Mouse (Mus musculus): ENCODE measurements at regions not wholly inside any gene's neighbourhood (a gene's known extent, or its start where the extent isn't known, plus 50 kb on each side); places are given as distances from the start of the nearest gene placed in this dataset.

DNA sequence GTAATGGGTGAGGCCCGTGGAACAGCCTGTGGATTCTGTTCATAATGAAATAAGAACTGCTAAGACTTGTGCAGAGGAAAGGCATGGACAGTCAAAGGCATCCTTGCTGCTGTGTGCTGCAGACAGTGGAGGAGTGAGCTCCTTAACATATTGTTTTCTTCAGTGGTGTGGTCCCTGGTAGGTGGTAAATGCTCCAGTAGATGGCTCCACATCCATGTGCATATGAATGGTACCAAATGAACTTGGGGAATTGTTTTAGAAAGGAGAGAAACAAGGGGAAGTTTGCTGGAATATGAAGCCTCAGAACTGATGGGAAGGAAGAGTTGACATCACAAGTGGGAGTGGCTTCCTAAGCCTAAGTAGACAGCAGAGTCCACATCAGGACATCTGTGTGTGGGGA lies 108.1 kb upstream of the Nmur2 start:
- Histone ChIP-seq H3K27me3 (replicated peaks) (no peaks in the 10 kb centered on the region), H3K9ac (no peak overlapping the region), H3K27ac (no peak overlapping the region), H3K36me3 (no peaks in the 10 kb centered on the region), H3K4me3 (replicated peaks) (no peak overlapping the region), H3K9me3 (no peaks in the 10 kb centered on the region), H3K4me2 (no peak overlapping the region), H3K4me1 (no peaks in the 10 kb centered on the region)
- 60% methylated on average over 1 of the region's 1 CpGs for WGBS
- ATAC-seq (ENCODE audit: insufficient read depth, low FRiP score, low read depth): no peak

DNA sequence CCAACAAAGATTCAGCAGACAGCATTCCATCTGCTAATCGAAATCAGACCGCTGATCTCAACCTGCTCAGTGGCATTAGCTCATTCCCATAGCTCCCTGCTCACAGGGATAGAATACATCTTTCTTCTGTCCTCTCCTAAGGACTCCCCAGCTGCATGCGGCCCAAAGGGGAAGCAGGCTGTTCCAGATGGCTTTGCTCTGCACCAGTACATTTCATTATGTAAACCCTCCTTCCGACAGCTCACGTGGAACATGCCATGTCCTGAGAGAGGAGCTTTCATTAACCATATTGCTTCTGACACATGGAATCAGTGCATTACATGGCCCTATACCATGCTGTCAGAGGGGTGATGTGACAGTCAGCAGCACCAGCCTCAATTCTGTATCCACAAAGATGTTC lies 105.9 kb upstream of the Nmur2 start:
- Histone ChIP-seq H3K27ac (no peak overlapping the region), H3K36me3 (no peaks in the 10 kb centered on the region), H3K4me2 (no peak overlapping the region), H3K4me3 (replicated peaks) (no peak overlapping the region), H3K4me1 (no peaks in the 10 kb centered on the region), H3K9me3 (no peaks in the 10 kb centered on the region), H3K27me3 (replicated peaks) (no peaks in the 10 kb centered on the region), H3K9ac (no peak overlapping the region)
- no peak for ATAC-seq (ENCODE audit: insufficient read depth, low FRiP score, low read depth)
- 35% methylated on average over 5 of the region's 5 CpGs for WGBS

DNA sequence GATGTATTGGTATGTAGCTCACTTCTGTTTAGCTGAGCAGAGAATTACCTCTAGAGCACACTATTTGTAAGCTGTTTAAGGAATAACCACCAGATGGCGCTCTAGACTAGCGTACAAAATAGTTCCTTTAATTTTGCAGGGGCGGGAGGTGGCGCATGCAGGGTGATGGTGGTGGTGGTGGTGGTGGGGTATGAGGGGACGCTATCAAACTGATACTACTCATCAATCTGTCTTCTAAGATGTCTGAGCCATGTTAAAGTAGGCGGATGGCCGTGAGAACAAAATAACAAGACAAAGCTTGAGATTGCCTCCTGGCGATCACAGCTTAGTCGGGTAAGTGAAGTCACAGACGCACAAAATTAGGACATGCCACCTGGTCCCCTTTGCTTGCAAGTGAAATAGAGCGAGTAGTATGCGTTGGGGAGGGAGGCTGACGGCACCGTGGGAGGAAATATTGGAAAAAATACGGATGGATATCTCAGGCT lies 90.6 kb upstream of the Nmur2 start:
- no peak overlapping the region for H3K4me2 ChIP-seq
- WGBS: 28% methylated on average over 15 of the region's 15 CpGs
- H3K27ac ChIP-seq: no peak overlapping the region
- no peaks in the 10 kb centered on the region for H3K36me3 ChIP-seq
- H3K9me3 ChIP-seq: no peaks in the 10 kb centered on the region
- no peak overlapping the region for H3K9ac ChIP-seq
- no peak for ATAC-seq (ENCODE audit: insufficient read depth, low FRiP score, low read depth)
- no peak overlapping the region for H3K4me3 ChIP-seq (replicated peaks)
- no peaks in the 10 kb centered on the region for H3K4me1 ChIP-seq
- H3K27me3 ChIP-seq (replicated peaks): no peaks in the 10 kb centered on the region

DNA sequence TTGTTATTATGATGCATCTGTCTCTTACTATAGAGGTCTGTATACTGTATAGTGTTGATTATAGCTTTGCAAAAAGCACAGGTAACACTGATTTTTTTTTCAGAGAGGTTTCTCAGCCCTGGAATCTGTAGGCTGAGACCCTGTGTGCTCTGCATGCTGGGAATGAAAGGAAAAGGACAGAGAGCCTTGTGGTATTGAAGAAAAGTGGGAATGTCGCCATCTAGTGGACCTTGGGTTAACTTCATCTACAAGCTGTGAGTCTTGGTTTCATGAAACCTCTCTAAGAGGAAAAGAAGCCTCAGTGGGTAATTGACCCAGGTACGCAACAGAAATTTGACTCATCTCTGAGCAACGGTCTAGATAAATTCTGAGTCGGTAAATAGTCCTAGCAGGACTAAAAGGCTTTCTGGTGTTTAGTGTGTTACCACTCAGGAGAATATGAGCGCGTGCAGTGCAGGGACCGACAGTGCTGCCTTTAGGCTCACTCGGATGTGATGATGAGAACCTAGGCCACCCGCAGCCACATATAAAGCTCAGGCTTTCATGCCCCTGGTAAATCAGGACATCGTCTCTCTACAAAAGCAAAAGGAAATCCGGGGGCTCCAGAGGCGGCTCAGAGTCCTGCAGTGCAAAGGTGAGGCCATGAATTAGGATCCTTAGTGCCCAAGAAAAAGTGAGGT lies 75.9 kb upstream of the Nmur2 start:
- Histone ChIP-seq H3K27me3 (replicated peaks) (no peaks in the 10 kb centered on the region), H3K4me2 (no peak overlapping the region), H3K36me3 (no peaks in the 10 kb centered on the region), H3K9me3 (no peaks in the 10 kb centered on the region), H3K9ac (no peak overlapping the region), H3K4me1 (no peaks in the 10 kb centered on the region), H3K4me3 (replicated peaks) (no peak overlapping the region), H3K27ac (no peak overlapping the region)
- 45% methylated on average over 12 of the region's 12 CpGs for WGBS
- no peak for ATAC-seq (ENCODE audit: insufficient read depth, low FRiP score, low read depth)

DNA sequence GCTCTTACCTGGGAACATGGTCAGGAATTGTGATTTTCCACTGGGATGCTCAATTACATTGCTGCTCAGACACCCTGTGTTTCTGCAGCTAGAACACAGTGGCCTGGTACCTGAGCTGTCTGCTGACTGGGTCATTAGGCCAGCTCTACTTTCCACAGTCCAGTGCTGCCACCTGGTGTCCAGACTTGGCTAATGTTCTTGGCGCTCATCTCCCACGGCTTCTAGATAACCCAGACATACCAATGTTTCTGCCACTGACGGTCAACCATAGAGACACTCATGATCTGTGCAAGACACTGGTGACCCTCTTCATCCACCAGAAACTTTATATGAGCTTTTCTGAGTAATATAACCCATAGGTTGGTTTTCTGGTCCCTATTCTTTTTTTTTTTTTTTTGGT lies 67.1 kb upstream of the Nmur2 start:
- H3K9me3 ChIP-seq: no peaks in the 10 kb centered on the region
- peak; percentile 47; the same call in 1 of the 2 replicates for ATAC-seq (ENCODE audit: insufficient read depth, low FRiP score, low read depth)
- no peak overlapping the region for H3K4me2 ChIP-seq
- 9% methylated on average over 3 of the region's 3 CpGs for WGBS
- no peak overlapping the region for H3K27ac ChIP-seq
- H3K4me3 ChIP-seq (replicated peaks): no peak overlapping the region
- H3K36me3 ChIP-seq: no peaks in the 10 kb centered on the region
- H3K27me3 ChIP-seq (replicated peaks): no peaks in the 10 kb centered on the region
- no peaks in the 10 kb centered on the region for H3K4me1 ChIP-seq
- no peak overlapping the region for H3K9ac ChIP-seq

DNA sequence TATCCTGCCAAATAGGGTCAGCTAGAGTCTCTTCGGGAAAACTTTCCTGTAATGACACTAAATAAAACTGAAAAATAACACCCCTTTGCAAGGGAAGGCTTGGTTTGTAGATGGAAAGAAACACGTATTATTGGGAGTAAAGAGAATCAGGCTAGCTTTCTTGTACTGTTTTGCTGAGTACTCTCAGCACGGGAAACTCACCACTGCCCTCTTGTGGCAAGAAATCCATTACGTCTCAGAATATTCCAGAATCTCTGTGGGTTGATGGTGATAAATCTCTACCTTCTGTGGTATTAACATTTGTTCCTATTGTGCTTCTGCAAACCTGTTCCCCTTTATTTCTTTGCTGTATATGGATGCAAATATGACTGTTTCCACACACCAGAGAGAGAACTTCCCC lies 64.8 kb upstream of the Nmur2 start:
- H3K4me1 ChIP-seq: no peaks in the 10 kb centered on the region

DNA sequence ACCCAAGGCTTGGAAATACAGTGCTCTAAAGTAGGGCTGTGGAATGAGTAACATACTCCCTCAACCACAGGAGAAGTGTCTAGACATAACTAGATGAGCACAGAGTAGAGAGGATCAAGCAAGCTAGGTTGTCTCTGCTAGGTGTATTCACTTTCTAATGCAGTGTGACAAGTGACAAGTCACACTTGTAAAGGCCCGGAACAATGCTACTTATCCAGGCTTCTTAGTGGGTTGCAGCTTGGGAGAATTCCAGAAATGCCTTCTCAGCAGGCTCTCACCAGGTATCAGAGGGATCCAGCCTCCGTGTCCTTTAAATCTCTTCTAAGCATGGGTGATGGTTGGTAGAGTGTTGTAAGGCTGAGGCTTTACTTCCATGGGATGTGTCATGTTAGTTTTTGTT lies 52.1 kb upstream of the Nmur2 start:
- H3K4me1 ChIP-seq: no peaks in the 10 kb centered on the region
- no peak overlapping the region for H3K4me2 ChIP-seq
- H3K27ac ChIP-seq: no peak overlapping the region
- 52% methylated on average over 2 of the region's 2 CpGs for WGBS
- no peak overlapping the region for H3K9ac ChIP-seq
- no peaks in the 10 kb centered on the region for H3K27me3 ChIP-seq (replicated peaks)
- H3K36me3 ChIP-seq: no peaks in the 10 kb centered on the region
- no peak for ATAC-seq (ENCODE audit: insufficient read depth, low FRiP score, low read depth)
- H3K4me3 ChIP-seq (replicated peaks): no peak overlapping the region
- H3K9me3 ChIP-seq: no peaks in the 10 kb centered on the region

More for the DNA sequence above, 64.8 kb upstream of the Nmur2 start:
- Histone ChIP-seq H3K9me3 (no peaks in the 10 kb centered on the region), H3K4me3 (replicated peaks) (no peak overlapping the region), H3K36me3 (no peaks in the 10 kb centered on the region), H3K27me3 (replicated peaks) (no peaks in the 10 kb centered on the region), H3K27ac (no peak overlapping the region), H3K9ac (no peak overlapping the region), H3K4me2 (no peak overlapping the region)
- no peak for ATAC-seq (ENCODE audit: insufficient read depth, low FRiP score, low read depth)
- WGBS: 32% methylated on average over 4 of the region's 4 CpGs

Measured in stomach, embryonic 15.5 days (tissue).